Mouse (Mus musculus) bone marrow macrophage, adult 2 months (primary cell): ENCODE measurements at regions not wholly inside any gene's neighbourhood (a gene's known extent, or its start where the extent isn't known, plus 50 kb on each side); places are given as distances from the start of the nearest gene placed in this dataset.

ENCODE experiments used
- CTCF ChIP-seq: IDR thresholded peaks from 2 replicates; pipeline ENCODE4 v1.5.1; 2012; ENCODE audit warnings: low read depth, mild to moderate bottlenecking, low read length, moderate library complexity
- POLR2A ChIP-seq: IDR thresholded peaks from 2 replicates; pipeline ENCODE4 v1.6.1; 2012; ENCODE audit warnings: mild to moderate bottlenecking, low read depth, low read length, borderline replicate concordance

- TF ChIP-seq POLR2A = no peak
- no peak for TF ChIP-seq CTCF
Measured at GRCm38 (mm10) chr2:143306571-143306925, 228.3 kb downstream of the Otor start.
